18 mouse cellular contexts compared by ENCODE assay signal in genomic region chr10:84081673-84082072, GRCm38 (mm10).
DNase-seq lines count a peak whose midpoint lies in the region; ATAC-seq lines count a peak whose summit lies in the region.
"Had no signal": no experiment of that assay in that cellular context is flagged by ENCODE, and none has a peak within 500 bp of the region (broad histone marks: within the 10 kb centered on the region; RNA-seq: fewer than 3 reads in every experiment).

No protein-coding gene starts in this region.

- intact Hi-C loops in left cerebral cortex, postnatal 25 days (cut with DNase I) = no loop called here

- no peak overlapping the region for H3K4me3 ChIP-seq in heart, embryonic 10.5 days
- H3K4me3 ChIP-seq in limb, embryonic 10.5 days = peak overlapping the region; percentile 27; the same call in 1 of the 2 replicates
- H3K4me3 ChIP-seq: forebrain, embryonic 12.5 days; liver, embryonic 15.5 days; neural tube, embryonic 12.5 days had no signal

- no peaks in the 10 kb centered on the region for H3K27me3 ChIP-seq in heart, embryonic 10.5 days (ENCODE audit: insufficient read depth, poor library complexity, severe bottlenecking)
- no peaks in the 10 kb centered on the region for H3K27me3 ChIP-seq in limb, embryonic 10.5 days (ENCODE audit: low read depth, poor library complexity, severe bottlenecking)
- H3K27me3 ChIP-seq: forebrain, embryonic 12.5 days; liver, embryonic 15.5 days; neural tube, embryonic 12.5 days; Patski had no signal

- WGBS in heart, embryonic 10.5 days = 22% methylated on average over 6 of the region's 6 CpGs
- 15% methylated on average over 6 of the region's 6 CpGs for WGBS in limb, embryonic 10.5 days

- no peak for ATAC-seq in frontal cortex, adult (ENCODE audit: low TSS enrichment)
- ATAC-seq: activated CD4-positive, CD25-positive, alpha-beta regulatory T cell, adult 4 months; lung, postnatal 0 days; Patski had no signal

- H3K27ac ChIP-seq in heart, embryonic 10.5 days = peak overlapping the region; percentile 56; the same call in 1 of the 2 replicates
- peak overlapping the region; percentile 76 for H3K27ac ChIP-seq in limb, embryonic 10.5 days
- H3K27ac ChIP-seq: forebrain, embryonic 12.5 days; liver, embryonic 15.5 days; neural tube, embryonic 12.5 days had no signal

- 0 out of 2 replicates have a peak, but pooled peaks cover 3% of the 10 kb centered on the region for H3K9me3 ChIP-seq in heart, embryonic 10.5 days
- no peaks in the 10 kb centered on the region for H3K9me3 ChIP-seq in limb, embryonic 10.5 days (replicated peaks)
- H3K9me3 ChIP-seq: liver, embryonic 15.5 days; neural tube, embryonic 12.5 days had no signal

- H3K4me1 ChIP-seq in heart, embryonic 10.5 days = peaks cover 20% of the 10 kb centered on the region
- peaks cover 40% of the 10 kb centered on the region for H3K4me1 ChIP-seq in limb, embryonic 10.5 days
- H3K4me1 ChIP-seq: liver, embryonic 15.5 days; neural tube, embryonic 12.5 days had no signal

- no peaks in the 10 kb centered on the region for H3K36me3 ChIP-seq in heart, embryonic 10.5 days
- no peaks in the 10 kb centered on the region for H3K36me3 ChIP-seq in limb, embryonic 10.5 days
- H3K36me3 ChIP-seq: forebrain, embryonic 12.5 days; liver, embryonic 15.5 days; neural tube, embryonic 12.5 days had no signal

- no peak for DNase-seq in heart, embryonic 10.5 days (ENCODE audit: low spot score)
- no peak for DNase-seq in heart, postnatal 4 days
- peak; percentile 31 for DNase-seq in 3T3-L1 (ENCODE audit: low read depth, low spot score)
- DNase-seq in embryo, embryonic 9.5 days (ENCODE audit: extremely low spot score) = peak; percentile 45
- DNase-seq in limb, embryonic 10.5 days (ENCODE audit: low spot score) = peak; percentile 60
- no peak for DNase-seq in left cerebral cortex, postnatal 25 days (ENCODE audit: low spot score in 2 of 2)
- DNase-seq in lung, postnatal 25 days (ENCODE audit: low spot score) = no peak
- DNase-seq: adrenal gland, postnatal 36 days; cerebellum, adult 9-10 months; right cerebral cortex, postnatal 4 days; thymus, postnatal 36 days had no signal

Comparison
In these comparisons a context has a peak if more than half of its experiments do, and no peak if none do; other contexts are left out.
1. DNase-seq: peak in 3T3-L1 (single experiment), embryo, embryonic 9.5 days (single experiment) and limb, embryonic 10.5 days (single experiment); none in heart, embryonic 10.5 days (single experiment), heart, postnatal 4 days (single experiment), left cerebral cortex, postnatal 25 days (0 of 2) and lung, postnatal 25 days (single experiment).